8 mouse cellular contexts compared by ENCODE assay signal in the genomic region with DNA sequence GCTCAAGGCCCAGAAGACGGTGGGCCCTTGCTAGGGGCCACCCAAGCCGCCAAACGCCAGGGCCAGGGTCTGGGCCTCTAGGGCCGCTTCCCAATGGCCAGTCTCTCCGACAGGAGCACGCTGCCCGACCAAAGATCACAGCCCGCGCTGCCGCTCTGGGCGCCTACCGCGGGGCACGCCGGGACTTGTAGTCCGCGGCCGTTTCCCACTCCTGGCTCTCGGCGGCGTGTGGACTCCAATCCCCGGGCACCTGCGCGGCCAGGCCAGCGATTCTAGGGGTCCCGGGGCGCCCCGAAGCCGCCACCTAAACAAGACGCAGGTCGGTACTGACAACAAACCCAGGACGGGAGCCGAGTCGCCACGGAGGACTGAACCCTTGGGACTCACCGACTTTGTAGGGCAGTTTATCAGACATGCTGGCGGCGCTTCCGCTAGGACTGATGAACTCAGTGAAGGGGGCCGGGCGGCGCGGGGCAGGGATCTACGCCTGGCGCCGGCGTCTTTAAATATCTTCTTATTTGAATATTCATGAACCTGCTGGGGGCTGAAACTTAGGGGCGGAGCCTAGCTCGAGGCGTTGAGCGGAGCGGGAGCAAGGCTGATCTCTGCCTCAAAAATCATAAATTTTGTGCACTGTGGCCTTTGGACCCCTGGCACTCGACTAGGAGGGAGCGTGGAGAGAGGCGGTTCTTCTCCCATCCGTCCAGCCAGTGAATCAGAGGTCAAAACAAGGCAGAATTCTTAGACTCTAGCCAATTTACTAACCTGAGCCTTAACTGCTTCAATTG. TPM values are rescaled to one million over a fixed set of nuclear protein-coding genes. Genes with fewer than 3 reads are reported as not detected.
DNase-seq lines count a peak whose midpoint lies in the region; ATAC-seq and TF ChIP-seq lines count a peak whose summit lies in the region.

TSS of gene Ahcy (minus strand) at position 520 of the 788 bp plus-strand sequence.

- 0 out of 2 replicates have a peak, but pooled peaks have one; percentile 11 for TF ChIP-seq CTCF in heart, adult 2 months (IDR thresholded peaks at IDR 0.05)

- TF ChIP-seq POLR2A in heart, adult 2 months (IDR thresholded peaks at IDR 0.05; ENCODE audit: insufficient read depth, low read depth, low read length), result peak; percentile 83

- peak within 1 kb of the TSS; percentile 74 for H3K4me2 ChIP-seq in embryonic facial prominence, embryonic 13.5 days
- H3K4me2 ChIP-seq in limb, embryonic 13.5 days (replicated peaks), result peak within 1 kb of the TSS; percentile 76
- peak within 1 kb of the TSS; percentile 85 for H3K4me2 ChIP-seq in midbrain, embryonic 16.5 days (ENCODE audit: low read length)

- peak within 1 kb of the TSS; percentile 90 for H3K9ac ChIP-seq in embryonic facial prominence, embryonic 13.5 days
- H3K9ac ChIP-seq in heart, adult 2 months (ENCODE audit: low read depth, low read length), result peak within 1 kb of the TSS; percentile 76
- H3K9ac ChIP-seq in limb, embryonic 13.5 days, result peak within 1 kb of the TSS; percentile 80
- H3K9ac ChIP-seq in midbrain, embryonic 16.5 days (ENCODE audit: low read depth, low read length), result peak within 1 kb of the TSS; percentile 85

- H3K9me3 ChIP-seq in embryonic facial prominence, embryonic 13.5 days, result no peaks in the 10 kb centered on the region
- no peaks in the 10 kb centered on the region for H3K9me3 ChIP-seq in limb, embryonic 13.5 days
- H3K9me3 ChIP-seq in midbrain, embryonic 16.5 days (replicated peaks; ENCODE audit: control insufficient read depth, low read length, poor library complexity, severe bottlenecking), result no peaks in the 10 kb centered on the region

- peak; percentile 88 for ATAC-seq in embryonic facial prominence, embryonic 13.5 days (ENCODE audit: insufficient number of reproducible peaks, insufficient read depth, low FRiP score, low TSS enrichment, low read depth)
- peak; percentile 95 for ATAC-seq in limb, embryonic 13.5 days (ENCODE audit: low FRiP score, low read depth)
- ATAC-seq in midbrain, embryonic 16.5 days, result peak; percentile 95

- intact Hi-C loops in heart, adult 2 months (cut with DNase I), result loop anchor here (2.0 to 10.0 kb wide), 3 partner anchors 25 to 179 kb away; partner anchors contain the start of genes Eif2s2 and Itch

- H3K79me2 ChIP-seq in heart, adult 2 months (replicated peaks; ENCODE audit: control insufficient read depth, insufficient read depth, low read length), result no peaks in the 10 kb centered on the region

- H3K4me1 ChIP-seq in embryonic facial prominence, embryonic 13.5 days, result peaks cover 26% of the 10 kb centered on the region
- peaks cover 6% of the 10 kb centered on the region for H3K4me1 ChIP-seq in heart, adult 2 months (ENCODE audit: control insufficient read depth, insufficient read depth, low read length)
- H3K4me1 ChIP-seq in limb, embryonic 13.5 days, result peaks cover 26% of the 10 kb centered on the region
- peaks cover 23% of the 10 kb centered on the region for H3K4me1 ChIP-seq in midbrain, embryonic 16.5 days (ENCODE audit: control insufficient read depth, insufficient read depth, low read length)

- peak within 1 kb of the TSS; percentile 86 for H3K27ac ChIP-seq in embryonic facial prominence, embryonic 13.5 days
- H3K27ac ChIP-seq in heart, adult 2 months, result peak within 1 kb of the TSS; percentile 76
- H3K27ac ChIP-seq in limb, embryonic 13.5 days, result peak within 1 kb of the TSS; percentile 73; the same call in 1 of the 2 replicates
- H3K27ac ChIP-seq in midbrain, embryonic 16.5 days (ENCODE audit: low read length), result peak within 1 kb of the TSS; percentile 89

- H3K27me3 ChIP-seq in embryonic facial prominence, embryonic 13.5 days, result no peaks in the 10 kb centered on the region
- no peaks in the 10 kb centered on the region for H3K27me3 ChIP-seq in heart, adult 2 months (ENCODE audit: control insufficient read depth, insufficient read depth, low read length)
- no peaks in the 10 kb centered on the region for H3K27me3 ChIP-seq in limb, embryonic 13.5 days
- no peaks in the 10 kb centered on the region for H3K27me3 ChIP-seq in midbrain, embryonic 16.5 days (ENCODE audit: control insufficient read depth, insufficient read depth, low read depth, low read length)

- WGBS in embryonic facial prominence, embryonic 13.5 days, result under 1% methylated on average over 56 of the region's 56 CpGs
- WGBS in heart, adult 2 months, result under 1% methylated on average over 56 of the region's 56 CpGs
- under 1% methylated on average over 56 of the region's 56 CpGs for WGBS in limb, embryonic 13.5 days
- under 1% methylated on average over 56 of the region's 56 CpGs for WGBS in midbrain, embryonic 16.5 days

- DNase-seq in 3134 (ENCODE audit: extremely low read depth, insufficient read length, low spot score), result peak; percentile 97
- peak; percentile 91 to 95 for DNase-seq in adrenal gland, postnatal 36 days
- DNase-seq in heart, adult 2 months, result peak; percentile 94
- DNase-seq in kidney, adult 8-10 months, result peak; percentile 95 to 96
- DNase-seq in spleen, postnatal 10 days (ENCODE audit: low spot score in 2 of 2), result peak; percentile 91

- H3K36me3 ChIP-seq in embryonic facial prominence, embryonic 13.5 days, result no peaks in the 10 kb centered on the region
- no peaks in the 10 kb centered on the region for H3K36me3 ChIP-seq in heart, adult 2 months (ENCODE audit: control insufficient read depth, insufficient read depth, low read length)
- H3K36me3 ChIP-seq in limb, embryonic 13.5 days, result no peaks in the 10 kb centered on the region
- H3K36me3 ChIP-seq in midbrain, embryonic 16.5 days (ENCODE audit: control insufficient read depth, insufficient read depth, low read length), result no peaks in the 10 kb centered on the region

- H3K4me3 ChIP-seq in embryonic facial prominence, embryonic 13.5 days, result peak within 1 kb of the TSS; percentile 75
- peak within 1 kb of the TSS; percentile 78 for H3K4me3 ChIP-seq in heart, adult 2 months
- H3K4me3 ChIP-seq in limb, embryonic 13.5 days, result peak within 1 kb of the TSS; percentile 73
- H3K4me3 ChIP-seq in midbrain, embryonic 16.5 days (ENCODE audit: low read depth, low read length), result peak within 1 kb of the TSS; percentile 66

- no peak for TF ChIP-seq EP300 in heart, adult 2 months (IDR thresholded peaks at IDR 0.05; ENCODE audit: insufficient read depth, low read depth, low read length)

RNA-seq across cellular contexts. Expression of gene Ahcy, which starts in this region (rescaled TPM):
- 10 to 100 TPM; 36.5 to 37.1 TPM for total RNA-seq in adrenal gland, postnatal 36 days (2021)
- polyA plus RNA-seq in embryonic facial prominence, embryonic 13.5 days (2015; fragmentation: Nextera tagmentation; extraction: Ambion mirVana), result 68.1 and 80.8 TPM in 2 replicates
- total RNA-seq in heart, adult 2 months (2021), result 10 to 100 TPM; 10.5 to 14.0 TPM
- 22.5 and 30.8 TPM in 2 replicates for polyA plus RNA-seq in heart, adult 2 months (2012; rRNA removed)
- 73.1 and 73.4 TPM in 2 replicates for polyA plus RNA-seq in limb, embryonic 13.5 days (2015; fragmentation: Nextera tagmentation; extraction: Ambion mirVana)
- polyA plus RNA-seq in midbrain, embryonic 16.5 days (2015; fragmentation: Nextera tagmentation; extraction: Ambion mirVana), result 32.3 and 32.6 TPM in 2 replicates

Comparison
In these comparisons a context has a peak if more than half of its experiments do, and no peak if none do; other contexts are left out.
1. Peak in every context shown above with its lines: DNase-seq, ATAC-seq, H3K4me3 ChIP-seq and H3K27ac ChIP-seq.